Mouse (Mus musculus) neutrophil, adult 59 days (primary cell): ENCODE data around the gene Sp140. TPM values are rescaled to one million over a fixed set of nuclear protein-coding genes. Genes with fewer than 3 reads are reported as not detected.

Experiments
- total RNA-seq, 2 experiments: library from RNA; stranded (reverse); gene quantifications; 1 replicate in 1 of 2; 2 replicates in 1 of 2; pipeline ENCODE4 v1.2.4; 2023

The Sp140 gene
- 100 to 1,000 TPM; 174 to 177 TPM for total RNA-seq

GRCm38 (mm10) chr1:85600078-85600477 lies at the start of gene Sp140:
Gene Sp140 (plus strand): TSS chr1:85600378.

GRCm38 (mm10) chr1:85575376-85575775 lies 24.8 kb upstream of the Sp140 start, which contains the start of gene G530012D18Rik:
Gene G530012D18Rik (plus strand): TSS chr1:85575676.

GRCm38 (mm10) chr1:85598271-85599012 lies 1.7 kb upstream of the Sp140 start, which contains the start of gene Sp110:
Gene Sp110 (minus strand): TSS chr1:85598817.

GRCm38 (mm10) chr1:85649881-85650280 lies 49.7 kb downstream of the Sp140 start, which contains the start of gene Sp100:
Gene Sp100 (plus strand): TSS chr1:85649988.

Other genes starting within 250 kb of the Sp140 start
- gene G530012D18Rik, start 24.7 kb upstream of the Sp140 start, total RNA-seq = not detected
- gene Sp110, start 1.6 kb upstream of the Sp140 start, total RNA-seq = 10 to 100 TPM; 84.9 to 91.2 TPM
- 100 to 1,000 TPM; 245 to 257 TPM for gene Sp100, start 49.6 kb downstream of the Sp140 start, total RNA-seq
- gene A630001G21Rik, start 178.3 kb downstream of the Sp140 start, total RNA-seq = 10 to 100 TPM; 29.2 to 32.9 TPM
- 10 to 100 TPM; 86.5 to 99.1 TPM for gene Cab39, start 193.1 kb downstream of the Sp140 start, total RNA-seq